Mouse (Mus musculus) C2C12 (cell line): ENCODE measurements around the gene Rims4. TPM values are rescaled to one million over a fixed set of nuclear protein-coding genes. Genes with fewer than 3 reads are reported as not detected.

ENCODE experiments used
- H3K27me3 ChIP-seq: one replicate; pipeline ENCODE4 v1.6.1; 2011; ENCODE audit not compliant: control insufficient read depth, insufficient read depth, insufficient read length
- H3K36me3 ChIP-seq: one replicate; pipeline ENCODE4 v1.6.1; 2011; ENCODE audit not compliant: control insufficient read depth, insufficient read depth
- H3K4me3 ChIP-seq: one replicate; pipeline ENCODE4 v1.5.1; 2011; ENCODE audit warnings: mild to moderate bottlenecking, control low read depth; ENCODE audit not compliant: poor library complexity, insufficient read depth, severe bottlenecking
- H3K79me2 ChIP-seq: one replicate; pipeline ENCODE4 v1.6.1; 2011; ENCODE audit not compliant: control insufficient read depth, insufficient read depth
- H3K79me3 ChIP-seq: one replicate; pipeline ENCODE4 v1.6.1; 2011; ENCODE audit warnings: low read depth, control low read depth
- H3ac ChIP-seq: one replicate; pipeline ENCODE3; 2011; ENCODE audit warnings: low read depth; ENCODE audit not compliant: control insufficient read depth, insufficient read length
- CEBPB ChIP-seq: IDR thresholded peaks from one replicate; pipeline ENCODE4 v1.6.1; 2011; ENCODE audit warnings: low read depth, mild to moderate bottlenecking, control low read depth, moderate library complexity
- CTCF ChIP-seq: IDR thresholded peaks from one replicate; pipeline ENCODE4 v1.5.1; 2011; ENCODE audit not compliant: control insufficient read depth, insufficient read depth, insufficient read length
- FOSL1 ChIP-seq: IDR thresholded peaks from one replicate; pipeline ENCODE4 v1.8.0; 2011; ENCODE audit warnings: mild to moderate bottlenecking, low read length; ENCODE audit not compliant: poor library complexity, insufficient read depth, severe bottlenecking
- MAX ChIP-seq: IDR thresholded peaks from one replicate; pipeline ENCODE4 v1.6.1; 2011; ENCODE audit warnings: mild to moderate bottlenecking, control low read depth
- MYOD1 ChIP-seq: IDR thresholded peaks from one replicate; pipeline ENCODE4 v1.6.1; 2011; ENCODE audit warnings: low read depth; ENCODE audit not compliant: control insufficient read depth, insufficient read length
- MYOG ChIP-seq: IDR thresholded peaks from one replicate; pipeline ENCODE4 v1.6.1; 2011; ENCODE audit not compliant: control insufficient read depth, insufficient read length; ENCODE audit errors: extremely low read depth
- USF1 ChIP-seq: IDR thresholded peaks from one replicate; pipeline ENCODE4 v1.6.1; 2011; ENCODE audit warnings: low read depth, mild to moderate bottlenecking, control low read depth, moderate library complexity
- polyA plus RNA-seq: library from polyadenylated mRNA; unstranded; fragments of >200 nt; fragmentation: generic; extraction: Trizol; gene quantifications from one replicate; pipeline ENCODE4 v1.2.1, GENCODE M21; 2012; ENCODE audit warnings: missing spikeins

Rims4 gene
- polyA plus RNA-seq, 1 experiment = not detected

GRCm38 (mm10) chr2:163897988-163898535 is 20.4 kb downstream of the Rims4 start:
- Histone ChIP-seq H3ac (no peak overlapping the region), H3K79me2 (no peaks in the 10 kb centered on the region), H3K79me3 (no peaks in the 10 kb centered on the region), H3K27me3 (peaks cover 74% of the 10 kb centered on the region), H3K36me3 (no peaks in the 10 kb centered on the region), H3K4me3 (no peak overlapping the region)
- TF ChIP-seq MYOD1 = no peak
- TF ChIP-seq MYOG = no peak

GRCm38 (mm10) chr2:163897026-163897425 is 21.5 kb downstream of the Rims4 start:
- H3K27me3 ChIP-seq = peaks cover 69% of the 10 kb centered on the region
- TF ChIP-seq USF1 (no peak), MYOG (no peak), MYOD1 (no peak), CTCF (no peak), FOSL1 (no peak), MAX (no peak)
- H3ac ChIP-seq = no peak overlapping the region
- no peaks in the 10 kb centered on the region for H3K36me3 ChIP-seq
- no peaks in the 10 kb centered on the region for H3K79me2 ChIP-seq
- no peak overlapping the region for H3K4me3 ChIP-seq
- no peaks in the 10 kb centered on the region for H3K79me3 ChIP-seq

GRCm38 (mm10) chr2:163895156-163895555 is 23.3 kb downstream of the Rims4 start:
- no peak overlapping the region for H3ac ChIP-seq
- H3K79me3 ChIP-seq = no peaks in the 10 kb centered on the region
- TF ChIP-seq USF1 (no peak), CTCF (no peak), MAX (no peak), MYOG (no peak), FOSL1 (no peak), CEBPB (no peak), MYOD1 (no peak)
- H3K27me3 ChIP-seq = peaks cover 59% of the 10 kb centered on the region
- H3K4me3 ChIP-seq = no peak overlapping the region
- H3K36me3 ChIP-seq = no peaks in the 10 kb centered on the region
- H3K79me2 ChIP-seq = no peaks in the 10 kb centered on the region

GRCm38 (mm10) chr2:163893446-163894370 is 24.8 kb downstream of the Rims4 start:
- no peaks in the 10 kb centered on the region for H3K79me3 ChIP-seq
- no peaks in the 10 kb centered on the region for H3K79me2 ChIP-seq
- no peaks in the 10 kb centered on the region for H3K36me3 ChIP-seq
- TF ChIP-seq CEBPB = no peak
- no peak for TF ChIP-seq USF1
- no peak for TF ChIP-seq MYOD1
- TF ChIP-seq CTCF = no peak
- no peak for TF ChIP-seq FOSL1
- no peak for TF ChIP-seq MYOG
- TF ChIP-seq MAX = no peak
- no peak overlapping the region for H3ac ChIP-seq
- H3K27me3 ChIP-seq = peaks cover 45% of the 10 kb centered on the region
- no peak overlapping the region for H3K4me3 ChIP-seq

DNA sequence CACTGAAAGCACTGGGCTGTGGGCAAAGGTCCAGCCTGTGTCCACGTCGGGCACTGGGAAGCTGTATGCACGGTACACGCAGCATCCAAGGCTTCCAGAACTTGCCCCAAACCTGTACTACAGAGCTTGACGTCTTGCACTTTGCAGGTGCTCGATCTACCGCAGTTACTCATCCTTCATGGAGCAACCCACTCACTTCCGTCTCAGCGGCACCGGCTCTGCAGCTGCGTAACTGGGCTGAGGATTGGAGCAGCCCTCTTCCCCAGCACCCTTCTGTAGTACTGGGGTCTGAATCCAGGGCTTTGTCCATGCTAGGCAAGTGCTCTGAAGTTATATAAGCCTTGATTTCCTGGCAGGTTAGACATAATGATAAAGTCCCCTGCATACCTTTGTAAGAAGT is 27.2 kb downstream of the Rims4 start:
- Histone ChIP-seq H3K79me2 (no peaks in the 10 kb centered on the region), H3K27me3 (peaks cover 42% of the 10 kb centered on the region), H3ac (no peak overlapping the region), H3K36me3 (no peaks in the 10 kb centered on the region), H3K4me3 (no peak overlapping the region), H3K79me3 (no peaks in the 10 kb centered on the region)
- TF ChIP-seq CEBPB = no peak
- TF ChIP-seq MYOD1 = no peak
- no peak for TF ChIP-seq MAX
- TF ChIP-seq MYOG = no peak
- TF ChIP-seq USF1 = no peak
- no peak for TF ChIP-seq CTCF
- no peak for TF ChIP-seq FOSL1

DNA sequence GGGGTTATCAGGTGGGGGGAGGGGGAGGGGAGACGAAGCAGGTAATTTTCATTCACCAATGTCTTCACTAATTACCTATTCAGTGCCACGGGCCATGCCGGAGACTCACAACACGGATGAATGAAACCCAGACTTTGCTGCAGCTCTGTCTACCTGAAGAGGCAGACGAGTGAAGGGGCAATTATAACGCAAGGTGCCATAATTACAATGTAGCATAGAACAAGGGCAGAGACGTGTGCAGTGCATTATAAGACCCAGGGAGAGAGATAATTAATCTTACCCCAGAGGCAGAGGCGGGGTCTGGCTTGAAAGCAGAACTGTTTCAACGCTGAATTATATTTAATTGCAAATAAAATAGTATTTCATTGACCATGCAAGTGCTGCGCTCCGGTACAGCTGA is 27.9 kb downstream of the Rims4 start:
- H3K79me3 ChIP-seq = no peaks in the 10 kb centered on the region
- H3ac ChIP-seq = no peak overlapping the region
- H3K27me3 ChIP-seq = peaks cover 40% of the 10 kb centered on the region
- no peaks in the 10 kb centered on the region for H3K79me2 ChIP-seq
- TF ChIP-seq CTCF (no peak), MYOD1 (no peak), USF1 (no peak)
- H3K4me3 ChIP-seq = no peak overlapping the region
- H3K36me3 ChIP-seq = no peaks in the 10 kb centered on the region
